Mouse (Mus musculus) layer of hippocampus, postnatal 14 days (tissue): ENCODE data around the gene Tns4. TPM values are rescaled to one million over a fixed set of nuclear protein-coding genes. Genes with fewer than 3 reads are reported as not detected.

Experiments used
- DNase-seq, 2 experiments: peaks; one replicate each; pipeline ENCODE4 v3.0.0; 2021 to 2022; ENCODE audit warnings: low spot score in 2 of 2, mixed read lengths in 1 of 2
- total RNA-seq, 2 experiments: library from RNA; stranded (reverse); gene quantifications; 2 replicates each; pipeline ENCODE4 v1.2.3; 2021

Tns4 gene
- total RNA-seq, 2 experiments from 2014 or later = 0.09 to 0.21 TPM

DNA sequence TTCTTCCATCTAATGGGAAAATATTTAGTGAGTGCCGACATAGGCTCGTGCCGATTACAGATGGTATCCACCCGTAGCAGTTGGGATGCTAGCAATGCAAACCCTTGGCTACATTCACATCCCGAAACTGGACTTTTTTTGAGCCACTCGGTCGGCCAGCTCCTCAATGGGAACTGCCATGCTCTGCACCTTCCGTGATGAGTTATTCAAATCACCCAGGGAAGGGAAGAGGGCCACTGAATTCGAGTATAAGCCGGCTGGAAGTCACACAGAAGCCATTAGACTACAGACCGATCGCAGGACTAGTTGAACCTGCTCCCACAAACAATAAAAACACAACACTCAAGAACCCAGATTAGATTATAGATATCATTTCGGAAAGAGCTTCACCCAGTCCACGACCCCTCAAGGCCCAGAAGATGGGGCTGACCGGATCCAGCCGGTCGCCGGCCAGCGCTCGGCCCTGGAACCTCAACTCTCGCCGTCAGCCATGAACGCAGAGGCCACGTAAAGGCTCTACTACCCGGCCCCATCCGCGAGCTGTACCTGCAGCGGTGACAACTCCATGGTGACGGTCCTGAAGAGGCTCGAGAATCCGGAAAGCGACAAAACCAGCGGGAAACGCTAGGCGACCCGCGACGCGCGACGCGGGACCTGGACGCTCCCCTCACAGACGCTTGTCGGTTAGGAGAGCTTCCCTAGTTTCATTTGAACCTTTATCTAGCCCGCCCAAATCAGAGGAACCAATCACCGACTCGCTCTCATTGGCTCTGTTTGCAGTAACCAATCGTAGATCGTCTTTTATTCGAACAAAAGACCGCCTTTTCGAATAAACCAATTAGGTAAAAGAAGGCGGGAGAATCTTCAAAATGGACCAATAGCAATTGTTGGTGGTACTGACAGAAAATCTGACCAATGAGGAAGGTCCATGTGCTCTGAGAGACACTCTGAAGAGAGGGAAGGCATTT lies 65.3 kb downstream of the Tns4 start, which contains the start of gene Top2a:
TSS of gene Top2a (minus strand) at position 690 of the 968 bp plus-strand sequence.
- peak; percentile 99 to 100 for DNase-seq

DNA sequence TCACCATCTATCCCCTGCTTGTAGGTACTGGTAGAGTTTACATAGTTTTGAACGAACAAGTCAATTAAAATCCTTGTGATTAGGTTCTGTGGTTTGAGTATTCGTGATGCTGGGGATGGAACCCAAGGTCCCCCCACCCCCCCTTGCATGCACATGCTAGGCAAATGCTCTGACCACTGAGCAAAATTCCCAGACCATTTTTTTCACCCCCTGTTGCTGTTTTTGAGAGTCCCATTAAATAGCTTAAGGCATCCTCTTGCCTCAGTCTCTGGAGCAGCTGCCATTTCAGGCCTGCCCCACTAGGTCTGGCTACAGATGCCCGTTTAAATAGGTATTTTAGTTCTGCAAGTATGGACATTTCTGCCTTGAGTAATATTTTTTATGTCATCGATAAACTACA lies 66.0 kb downstream of the Tns4 start:
- no peak for DNase-seq

DNA sequence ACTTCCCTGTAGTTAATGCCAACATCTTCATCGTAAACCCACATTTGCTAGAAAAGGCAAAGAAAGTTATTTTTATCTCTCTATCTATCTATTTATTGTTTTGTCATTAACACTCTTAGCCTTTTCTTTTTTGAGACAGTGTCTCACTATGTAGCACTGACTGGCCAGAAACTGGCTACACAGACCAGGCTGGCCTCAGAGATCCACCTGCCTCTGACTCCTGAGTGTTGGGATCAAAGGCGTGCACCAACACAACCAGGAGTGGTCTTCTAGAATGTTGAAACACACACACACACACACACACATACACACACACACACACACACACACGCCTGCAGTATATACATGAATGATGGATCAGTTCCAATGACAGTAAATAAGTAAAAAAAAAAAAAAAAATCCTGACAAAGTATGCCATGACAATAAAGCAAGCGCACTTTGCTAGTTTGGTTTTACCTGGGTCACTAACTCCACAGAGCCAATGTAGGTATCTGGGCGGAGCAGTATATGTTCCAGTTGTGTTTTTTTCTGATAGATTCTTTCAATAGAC lies 66.6 kb downstream of the Tns4 start:
- no peak for DNase-seq

DNA sequence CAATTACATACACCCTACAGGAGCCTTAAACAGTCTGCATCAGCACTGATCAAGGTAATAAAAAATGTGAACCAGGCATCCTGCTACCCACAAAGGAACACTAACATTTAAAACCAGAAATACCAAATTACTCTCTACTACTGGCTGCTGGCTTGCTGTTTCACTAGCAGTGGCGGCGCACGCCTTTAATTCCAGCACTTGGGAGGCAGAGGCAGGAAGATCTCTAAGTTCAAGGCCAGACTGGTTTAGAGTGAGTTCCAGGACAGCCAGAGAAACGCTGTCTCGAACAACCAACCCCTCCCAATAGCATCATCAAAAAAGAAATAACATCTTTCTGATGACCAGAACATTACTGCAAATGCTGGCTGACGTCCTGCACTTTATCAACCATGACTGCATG lies 69.3 kb downstream of the Tns4 start:
- no peak for DNase-seq

Other genes starting within 250 kb of the Tns4 start
- 10 to 100 TPM; 35.8 to 43.8 TPM for gene Wipf2, start 225.7 kb downstream of the Tns4 start, total RNA-seq
- gene Cdc6, start 181.5 kb downstream of the Tns4 start, total RNA-seq = under 1 TPM; 0.81 to 0.97 TPM
- gene Rara, start 161.5 kb downstream of the Tns4 start, total RNA-seq = 10 to 100 TPM; 20.2 to 20.3 TPM
- 1 to 10 TPM; 2.2 TPM for gene Gjd3, start 106.3 kb downstream of the Tns4 start, total RNA-seq
- gene Top2a, start 65.1 kb downstream of the Tns4 start, total RNA-seq = 1 to 10 TPM; 8.1 to 9.8 TPM
- 100 to 1,000 TPM in 1 of 2 experiments, 10 to 100 TPM in 1; 93.6 to 121 TPM for gene Igfbp4, start 48.1 kb downstream of the Tns4 start, total RNA-seq
- gene Ccr7, start 65.8 kb upstream of the Tns4 start, total RNA-seq = not detected
- 10 to 100 TPM; 75.4 to 80.2 TPM for gene Smarce1, start 141.7 kb upstream of the Tns4 start, total RNA-seq
- 10 to 100 TPM; 28.4 to 32.8 TPM for gene Krt222, start 154.8 kb upstream of the Tns4 start, total RNA-seq
- not detected for gene Krt24, start 196.0 kb upstream of the Tns4 start, total RNA-seq
- not detected for gene Krt25, start 233.6 kb upstream of the Tns4 start, total RNA-seq
- under 1 TPM in 1 of 2 experiments, not detected in 1; 0.14 TPM for gene Krt26, start 248.7 kb upstream of the Tns4 start, total RNA-seq